Mouse (Mus musculus) adrenal gland, postnatal 14 days (tissue): ENCODE results near the gene Trim71. TPM values are rescaled to one million over a fixed set of nuclear protein-coding genes. Genes with fewer than 3 reads are reported as not detected.

ENCODE experiments used
- DNase-seq: peaks from one replicate; pipeline ENCODE4 v3.0.0; 2021; ENCODE audit warnings: mixed read lengths
- total RNA-seq: library from RNA; stranded (reverse); gene quantifications from 2 replicates; pipeline ENCODE4 v1.2.3, GENCODE M21; 2021

Trim71 gene
- total RNA-seq, 1 experiment from 2014 or later, result 0.04 TPM

GRCm38 (mm10) chr9:114484771-114485170 lies 79.4 kb downstream of the Trim71 start:
- no peak for DNase-seq

GRCm38 (mm10) chr9:114480940-114481339 lies 83.2 kb downstream of the Trim71 start:
- DNase-seq, result no peak

GRCm38 (mm10) chr9:114477019-114477418 lies 87.2 kb downstream of the Trim71 start:
- no peak for DNase-seq

GRCm38 (mm10) chr9:114471892-114472291 lies 92.3 kb downstream of the Trim71 start:
- DNase-seq, result no peak

- no peak for DNase-seq
Measured at GRCm38 (mm10) chr9:114468701-114469100, 95.5 kb downstream of the Trim71 start.

GRCm38 (mm10) chr9:114468217-114468616 lies 96.0 kb downstream of the Trim71 start:
- no peak for DNase-seq

GRCm38 (mm10) chr9:114466871-114467270 lies 97.3 kb downstream of the Trim71 start:
- DNase-seq, result no peak

GRCm38 (mm10) chr9:114465442-114465841 lies 98.7 kb downstream of the Trim71 start:
- no peak for DNase-seq

GRCm38 (mm10) chr9:114462569-114462968 lies 101.6 kb downstream of the Trim71 start:
- no peak for DNase-seq

GRCm38 (mm10) chr9:114458436-114458835 lies 105.7 kb downstream of the Trim71 start:
- no peak for DNase-seq

Other genes with a start within 250 kb of the Trim71 start
- not detected in 2 replicates for gene Bcl2a1c, start 234.2 kb downstream of the Trim71 start, total RNA-seq
- 84.4 and 85.4 TPM in 2 replicates for gene Crtap, start 173.7 kb downstream of the Trim71 start, total RNA-seq
- gene Glb1, start 163.3 kb downstream of the Trim71 start, total RNA-seq, result 25.5 and 25.6 TPM in 2 replicates
- 6.9 and 8.2 TPM in 2 replicates for gene Tmppe, start 163.3 kb downstream of the Trim71 start, total RNA-seq
- not detected in 2 replicates for gene Ccr4, start 59.5 kb downstream of the Trim71 start, total RNA-seq
- not detected in 2 replicates for gene C130032M10Rik, start 48.7 kb downstream of the Trim71 start, total RNA-seq
- 33.9 and 36.5 TPM in 2 replicates for gene Cnot10, start 75.8 kb upstream of the Trim71 start, total RNA-seq
- gene Dync1li1, start 124.4 kb upstream of the Trim71 start, total RNA-seq, result 37.1 and 44.6 TPM in 2 replicates
- 57.6 and 58.5 TPM in 2 replicates for gene Cmtm6, start 166.7 kb upstream of the Trim71 start, total RNA-seq
- 32.0 and 36.7 TPM in 2 replicates for gene Cmtm7, start 217.5 kb upstream of the Trim71 start, total RNA-seq